In the genomic region with DNA sequence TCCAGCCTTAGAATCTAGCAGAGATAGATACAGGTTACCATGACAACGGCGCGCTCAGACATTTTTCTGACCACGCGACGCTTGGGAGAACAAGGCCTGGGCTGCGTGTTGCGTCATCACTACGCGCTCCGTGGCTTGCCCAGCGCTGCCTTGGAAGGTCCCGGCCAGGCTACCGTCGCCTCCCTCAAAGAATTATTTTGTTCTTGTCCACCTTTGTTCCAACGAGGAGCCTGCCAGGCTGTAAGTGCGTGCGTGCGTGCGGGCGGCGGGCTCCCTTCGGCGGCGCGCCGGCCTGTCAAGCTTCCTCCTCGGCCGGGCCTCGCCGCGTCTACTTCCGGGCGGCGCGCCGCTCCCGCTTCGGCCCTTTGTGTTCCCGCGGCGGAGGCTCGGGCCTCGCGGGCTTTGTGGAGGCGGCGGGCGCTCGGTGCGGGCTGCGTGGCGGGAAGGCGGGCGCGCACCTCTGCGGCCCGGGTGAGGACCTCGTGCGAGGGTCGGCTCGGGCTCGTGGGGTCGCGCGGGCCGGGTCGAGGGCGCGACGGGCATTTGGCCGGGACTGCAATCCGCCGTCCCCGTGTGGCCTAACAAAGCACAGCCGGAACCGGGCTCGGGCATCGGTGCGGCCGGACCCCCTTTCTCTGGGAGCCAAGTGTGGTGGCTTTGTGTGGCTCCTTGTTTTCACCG, we compare ENCODE assay signal across 8 mouse cellular contexts. TPM values are rescaled to one million over a fixed set of nuclear protein-coding genes. Genes with fewer than 3 reads are reported as not detected.
A peak's percentile ranks its signal among the peaks of the same experiment; 100 is the strongest.
DNase-seq lines count a peak whose midpoint lies in the region; ATAC-seq lines count a peak whose summit lies in the region.

Gene Smarcad1 (plus strand): TSS at position 93 of the 681 bp plus-strand sequence.

- peak; percentile 95 for DNase-seq in Muller cell, postnatal 12 days (ENCODE audit: inconsistent ontology term)
- peak; percentile 95 for DNase-seq in cerebellum, adult 9-11 months
- DNase-seq in frontal cortex, adult 2 months (ENCODE audit: extremely low spot score in 1 of 2, low spot score in 1 of 2), result peak; percentile 91 to 96
- peak; percentile 96 for DNase-seq in hindbrain, embryonic 11.5 days (ENCODE audit: low spot score)
- peak; percentile 93 to 94 for DNase-seq in layer of hippocampus, postnatal 10 days (ENCODE audit: low spot score in 2 of 2)
- DNase-seq in lung, postnatal 10 days, result peak; percentile 93
- DNase-seq in ovary, postnatal 36 days (ENCODE audit: low spot score), result peak; percentile 86
- DNase-seq in thymus, postnatal 25 days, result peak; percentile 84

- ATAC-seq in hindbrain, embryonic 11.5 days (ENCODE audit: low FRiP score), result peak; percentile 96

- H3K36me3 ChIP-seq in hindbrain, embryonic 11.5 days (ENCODE audit: control insufficient read depth, insufficient read depth, low read length), result peaks cover 11% of the 10 kb centered on the region

- H3K9me3 ChIP-seq in hindbrain, embryonic 11.5 days (ENCODE audit: control insufficient read depth, low read length), result no peaks in the 10 kb centered on the region

- H3K4me2 ChIP-seq in hindbrain, embryonic 11.5 days (replicated peaks; ENCODE audit: low read depth, low read length), result peak within 1 kb of the TSS; percentile 68

- peak within 1 kb of the TSS; percentile 98 for H3K27ac ChIP-seq in hindbrain, embryonic 11.5 days (ENCODE audit: low read depth, low read length)

- peak within 1 kb of the TSS; percentile 87 for H3K4me3 ChIP-seq in hindbrain, embryonic 11.5 days (ENCODE audit: low read depth, low read length)

- under 1% methylated on average over 60 of the region's 81 CpGs for WGBS in hindbrain, embryonic 11.5 days

- no peaks in the 10 kb centered on the region for H3K27me3 ChIP-seq in hindbrain, embryonic 11.5 days (ENCODE audit: control insufficient read depth, insufficient read depth, low read length)

- H3K4me1 ChIP-seq in hindbrain, embryonic 11.5 days (replicated peaks; ENCODE audit: control insufficient read depth, insufficient read depth, low read length), result peaks cover 3% of the 10 kb centered on the region; the same call in 1 of the 2 replicates

- H3K9ac ChIP-seq in hindbrain, embryonic 11.5 days (ENCODE audit: low read depth, low read length), result peak within 1 kb of the TSS; percentile 99

RNA-seq across cellular contexts. Expression of gene Smarcad1, which starts in this region (rescaled TPM):
- polyA plus RNA-seq in frontal cortex, adult 2 months (2012; rRNA removed), result 23.0 and 25.7 TPM in 2 replicates
- polyA plus RNA-seq in hindbrain, embryonic 11.5 days (2014; fragmentation: Nextera tagmentation; extraction: Ambion mirVana), result 109 and 171 TPM in 2 replicates
- total RNA-seq in layer of hippocampus, postnatal 10 days (2021), result 10 to 100 TPM; 46.4 to 48.2 TPM

Comparison
In these comparisons a context has a peak if more than half of its experiments do, and no peak if none do; other contexts are left out.
1. Peak in every context shown above with its lines: DNase-seq, ATAC-seq, H3K4me3 ChIP-seq and H3K27ac ChIP-seq.